Mouse (Mus musculus) CH12.LX (cell line): ENCODE results near the gene Exo5. TPM values are rescaled to one million over a fixed set of nuclear protein-coding genes. Genes with fewer than 3 reads are reported as not detected.

Experiments used
- DNase-seq: peaks from one replicate; pipeline ENCODE4 v3.0.0-alpha.2; 2013; ENCODE audit errors: extremely low read depth
- H3K27ac ChIP-seq: 2 replicates; pipeline ENCODE4 v1.5.1; 2012; ENCODE audit warnings: low read depth, mild to moderate bottlenecking, control low read depth, moderate library complexity; ENCODE audit not compliant: insufficient read depth
- H3K27me3 ChIP-seq: replicated peaks from 2 replicates; pipeline ENCODE3; 2012; ENCODE audit warnings: inconsistent platforms
- H3K36me3 ChIP-seq, 2 experiments: replicated peaks in 1 of 2; 2 replicates each; pipeline versions ENCODE3 to v1.6.1; 2012; ENCODE audit warnings: inconsistent platforms in 1 of 2, low read length in 1 of 2, mild to moderate bottlenecking in 1 of 2, mixed read lengths in 1 of 2, moderate library complexity in 1 of 2; ENCODE audit not compliant: control insufficient read depth in 1 of 2, insufficient read depth in 1 of 2
- H3K4me1 ChIP-seq, 2 experiments: 2 replicates each; pipeline ENCODE4 v1.6.1; 2012; ENCODE audit warnings: inconsistent platforms in 1 of 2, moderate library complexity in 1 of 2; ENCODE audit not compliant: insufficient read depth in 2 of 2, control insufficient read depth in 1 of 2
- H3K4me2 ChIP-seq: 2 replicates; pipeline ENCODE4 v1.6.1; 2012; ENCODE audit warnings: low read depth, mild to moderate bottlenecking, control low read depth; ENCODE audit not compliant: poor library complexity, insufficient read depth, severe bottlenecking
- H3K4me3 ChIP-seq, 3 experiments: fragments of 150-350 bp in 1 of 3; sonication (generic) in 1 of 3; replicated peaks in 1 of 3; 2 replicates each; pipeline versions ENCODE3 to v1.5.1; 2011 to 2012; ENCODE audit warnings: low read depth in 2 of 3, low read length in 2 of 3, mild to moderate bottlenecking in 2 of 3, moderate library complexity in 2 of 3, control low read depth in 1 of 3, improper control_type of control experiment in 1 of 3, inconsistent platforms in 1 of 3, mixed read lengths in 1 of 3; ENCODE audit not compliant: poor library complexity in 1 of 3
- H3K79me2 ChIP-seq: replicated peaks from 2 replicates; pipeline ENCODE4 v1.6.1; 2012; ENCODE audit warnings: mild to moderate bottlenecking, moderate library complexity; ENCODE audit not compliant: control insufficient read depth, poor library complexity, insufficient read depth, severe bottlenecking; ENCODE audit errors: extremely low read depth
- H3K9ac ChIP-seq: 2 replicates; pipeline ENCODE4 v1.6.1; 2012; ENCODE audit warnings: low read depth, mild to moderate bottlenecking, control low read depth, moderate library complexity; ENCODE audit not compliant: insufficient read depth
- H3K9me3 ChIP-seq: replicated peaks from 2 replicates; pipeline ENCODE3; 2012; ENCODE audit warnings: low read length, inconsistent platforms, mixed read lengths
- CTCF ChIP-seq, 2 experiments: IDR thresholded peaks in 1 of 2; conservative IDR thresholded peaks in 1 of 2; 2 replicates each; pipeline ENCODE4 v1.5.1; 2011 to 2012; ENCODE audit warnings: low read depth in 2 of 2, low read length in 2 of 2, improper control_type of control experiment in 1 of 2, inconsistent platforms in 1 of 2, mild to moderate bottlenecking in 1 of 2, moderate library complexity in 1 of 2
- ELF1 ChIP-seq: IDR thresholded peaks from 2 replicates; pipeline ENCODE4 v1.6.1; 2014; ENCODE audit warnings: low read depth, mild to moderate bottlenecking, inconsistent platforms, low read length, improper control_type of control experiment
- GABPA ChIP-seq: IDR thresholded peaks from 2 replicates; pipeline ENCODE4 v1.6.1; 2012; ENCODE audit warnings: low read depth, low read length, improper control_type of control experiment, inconsistent platforms; ENCODE audit not compliant: insufficient replicate concordance
- JUND ChIP-seq: conservative IDR thresholded peaks from 2 replicates; pipeline ENCODE4 v1.6.1; 2011; ENCODE audit warnings: low read depth, low read length, improper control_type of control experiment
- KAT2A ChIP-seq: IDR thresholded peaks from 2 replicates; pipeline ENCODE4 v1.6.1; 2012; ENCODE audit warnings: low read length, improper control_type of control experiment, inconsistent platforms; ENCODE audit not compliant: insufficient replicate concordance
- MAFK ChIP-seq: IDR thresholded peaks from 2 replicates; pipeline ENCODE4 v1.6.1; 2011; ENCODE audit warnings: low read length, improper control_type of control experiment; ENCODE audit not compliant: insufficient replicate concordance
- MEF2A ChIP-seq: IDR thresholded peaks from 2 replicates; pipeline ENCODE4 v1.6.1; 2014; ENCODE audit warnings: low read depth, mild to moderate bottlenecking, inconsistent platforms, low read length, improper control_type of control experiment, borderline replicate concordance
- MXI1 ChIP-seq: IDR thresholded peaks from 2 replicates; pipeline ENCODE4 v1.6.1; 2011; ENCODE audit warnings: mild to moderate bottlenecking, low read depth, low read length, improper control_type of control experiment
- MYC ChIP-seq: IDR thresholded peaks from 2 replicates; pipeline ENCODE4 v1.6.1; 2011; ENCODE audit warnings: low read depth, mild to moderate bottlenecking, improper control_type of control experiment, low read length
- NRF1 ChIP-seq: IDR thresholded peaks from 2 replicates; pipeline ENCODE4 v1.6.1; 2014; ENCODE audit warnings: low read depth, mild to moderate bottlenecking, inconsistent platforms, low read length, improper control_type of control experiment, moderate library complexity
- POLR2AphosphoS2 ChIP-seq: IDR thresholded peaks from 2 replicates; pipeline ENCODE4 v1.6.1; 2011; ENCODE audit warnings: low read depth, low read length, improper control_type of control experiment
- RAD21 ChIP-seq: IDR thresholded peaks from 2 replicates; pipeline ENCODE4 v1.6.1; 2011; ENCODE audit warnings: low read depth, mild to moderate bottlenecking, low read length, improper control_type of control experiment, moderate library complexity
- RCOR1 ChIP-seq: conservative IDR thresholded peaks from 2 replicates; pipeline ENCODE4 v1.6.1; 2012; ENCODE audit warnings: low read depth, mild to moderate bottlenecking, inconsistent platforms, low read length, improper control_type of control experiment
- TBP ChIP-seq: conservative IDR thresholded peaks from 2 replicates; pipeline ENCODE4 v1.6.1; 2011; ENCODE audit warnings: low read depth, low read length, improper control_type of control experiment
- UBTF ChIP-seq: IDR thresholded peaks from 2 replicates; pipeline ENCODE4 v1.6.1; 2012; ENCODE audit warnings: low read depth, mild to moderate bottlenecking, inconsistent platforms, low read length, improper control_type of control experiment, moderate library complexity
- USF1 ChIP-seq: IDR thresholded peaks from 2 replicates; pipeline ENCODE4 v1.6.1; 2014; ENCODE audit warnings: low read depth, mild to moderate bottlenecking, inconsistent platforms, low read length, improper control_type of control experiment
- ZMIZ1 ChIP-seq: IDR thresholded peaks from 2 replicates; pipeline ENCODE4 v1.6.1; 2012; ENCODE audit warnings: low read depth, mild to moderate bottlenecking, inconsistent platforms, low read length, improper control_type of control experiment
- ZNF384 ChIP-seq: IDR thresholded peaks from 2 replicates; pipeline ENCODE4 v1.6.1; 2012; ENCODE audit warnings: low read depth, low read length, improper control_type of control experiment, inconsistent platforms
- dilution Hi-C: fragments of 300-500 bp; cut with MboI; formaldehyde crosslinking; loops from 2 replicates; pipeline ENCODE4 v1.14.3; 2020; ENCODE audit warnings: low sequenced_read_pairs; ENCODE audit not compliant: extremely low pct_unique_long_range_greater_than_20kb, extremely low pct_ligation_motif_present
- in situ Hi-C: fragments of 300-500 bp; cut with MboI; formaldehyde crosslinking; loops from 3 replicates; pipeline ENCODE4 v1.14.3; 2019; ENCODE audit warnings: low sequenced_read_pairs, low pct_ligation_motif_present, low pct_unique_long_range_greater_than_20kb, mixed read lengths
- polyA plus RNA-seq: library from polyadenylated mRNA; unstranded; fragments of >175 nt; gene quantifications from 2 replicates; pipeline ENCODE4 v1.2.1, GENCODE M21; 2012; ENCODE audit warnings: low read depth; ENCODE audit not compliant: insufficient read length
- total RNA-seq, 2 experiments: library from RNA; depleted of rRNA; stranded (reverse); fragments of 300-350 nt in 1 of 2; fragments of >200 nt in 1 of 2; gene quantifications; 2 replicates each; pipeline ENCODE4 v1.2.3; 2012 to 2014

Gene Exo5
- total and polyA plus RNA-seq, 3 experiments, result 13.4 to 25.3 (median 23.0) TPM

GRCm38 (mm10) chr4:120968486-120968885 is 43.7 kb upstream of the Exo5 start:
- Histone ChIP-seq H3K36me3 (peaks cover 51 to 75% of the 10 kb centered on the region in 2 experiments), H3K9ac (no peak overlapping the region), H3K4me1 (peaks cover 5 to 25% of the 10 kb centered on the region in 2 experiments), H3K9me3 (no peaks in the 10 kb centered on the region), H3K4me3 (no peak overlapping the region), H3K4me2 (no peak overlapping the region), H3K27me3 (no peaks in the 10 kb centered on the region), H3K79me2 (no peaks in the 10 kb centered on the region), H3K27ac (no peak overlapping the region)
- DNase-seq, result no peak
- dilution Hi-C loops (no loop called here), in situ Hi-C loops (no loop called here)
- TF ChIP-seq ZMIZ1 (no peak), MAFK (no peak), USF1 (no peak), RAD21 (no peak), RCOR1 (no peak)

- Histone ChIP-seq H3K27me3 (no peaks in the 10 kb centered on the region), H3K27ac (no peak overlapping the region), H3K4me1 (peaks cover 6 to 37% of the 10 kb centered on the region in 2 experiments; a peak in 3 of 4 replicates), H3K9me3 (no peaks in the 10 kb centered on the region), H3K4me2 (no peak overlapping the region), H3K9ac (no peak overlapping the region), H3K36me3 (no peaks in the 10 kb centered on the region), H3K4me3 (no peak overlapping the region)
- dilution Hi-C loops (no loop called here), in situ Hi-C loops (no loop called here)
- no peak for DNase-seq
- TF ChIP-seq MXI1, result no peak
- no peak for TF ChIP-seq MYC
- TF ChIP-seq ELF1, result no peak
- no peak for TF ChIP-seq POLR2AphosphoS2
- no peak for TF ChIP-seq ZNF384
- no peak for TF ChIP-seq KAT2A
- no peak for TF ChIP-seq GABPA
- TF ChIP-seq CTCF (conservative IDR thresholded peaks at IDR 0.05 in 1 of 2, IDR thresholded peaks at IDR 0.05 in 1 of 2; ENCODE audit: low read depth in 2 of 2, low read length in 2 of 2), result no peak
- no peak for TF ChIP-seq MEF2A
- TF ChIP-seq NRF1, result no peak
- no peak for TF ChIP-seq TBP
- no peak for TF ChIP-seq JUND
- TF ChIP-seq UBTF, result no peak
- TF ChIP-seq, all 38 proteins: peak for 0
- no peaks in the 10 kb centered on the region for H3K79me2 ChIP-seq
Observed at GRCm38 (mm10) chr4:120955586-120955985, 30.8 kb upstream of the Exo5 start.
